Mouse (Mus musculus): Measurements from ENCODE around the gene Mapk13.

Mapk13 gene

GRCm38 (mm10) chr17:28775161-28775560, 6.1 kb downstream of the Mapk13 start:
- no peak for DNase-seq (ENCODE audit: low read depth, low spot score)

- peak; percentile 62 for DNase-seq (ENCODE audit: low read depth, low spot score)
These were observed 7.7 kb downstream of the Mapk13 start for GRCm38 (mm10) chr17:28776817-28777216.

- DNase-seq (ENCODE audit: low read depth, low spot score), result no peak
These were observed 8.3 kb downstream of the Mapk13 start for GRCm38 (mm10) chr17:28777231-28778005.

- no peak for DNase-seq (ENCODE audit: low read depth, low spot score)
These were observed 10.6 kb downstream of the Mapk13 start for GRCm38 (mm10) chr17:28779735-28780134.

GRCm38 (mm10) chr17:28780836-28781235, 11.7 kb downstream of the Mapk13 start:
- no peak for DNase-seq (ENCODE audit: low read depth, low spot score)

GRCm38 (mm10) chr17:28781290-28782045, 12.4 kb downstream of the Mapk13 start:
- DNase-seq (ENCODE audit: low read depth, low spot score), result peak; percentile 64

GRCm38 (mm10) chr17:28785036-28785435, 15.9 kb downstream of the Mapk13 start:
- DNase-seq (ENCODE audit: low read depth, low spot score), result peak; percentile 95

- DNase-seq (ENCODE audit: low read depth, low spot score), result peak; percentile 79
These were observed 18.4 kb downstream of the Mapk13 start for GRCm38 (mm10) chr17:28787507-28787906.

- no peak for DNase-seq (ENCODE audit: low read depth, low spot score)
These were observed 27.9 kb downstream of the Mapk13 start for GRCm38 (mm10) chr17:28797031-28797430.

- DNase-seq (ENCODE audit: low read depth, low spot score), result no peak
These were observed 30.4 kb downstream of the Mapk13 start for GRCm38 (mm10) chr17:28799291-28800160.

- no peak for DNase-seq (ENCODE audit: low read depth, low spot score)
These were observed 31.2 kb downstream of the Mapk13 start for GRCm38 (mm10) chr17:28800281-28800670.

- DNase-seq (ENCODE audit: low read depth, low spot score), result peak; percentile 77
These were observed 31.7 kb downstream of the Mapk13 start, which contains the start of gene Brpf3 for GRCm38 (mm10) chr17:28800671-28801412. Gene Brpf3, plus strand, starts transcription at chr17:28801090.

- DNase-seq (ENCODE audit: low read depth, low spot score), result peak; percentile 99
These were observed 32.4 kb downstream of the Mapk13 start for GRCm38 (mm10) chr17:28801474-28802005.

- peak; percentile 60 for DNase-seq (ENCODE audit: low read depth, low spot score)
These were observed 32.9 kb downstream of the Mapk13 start for GRCm38 (mm10) chr17:28802006-28802481.

- no peak for DNase-seq (ENCODE audit: low read depth, low spot score)
These were observed 34.2 kb downstream of the Mapk13 start for GRCm38 (mm10) chr17:28803316-28803715.

GRCm38 (mm10) chr17:28804973-28805372, 35.9 kb downstream of the Mapk13 start:
- DNase-seq (ENCODE audit: low read depth, low spot score), result no peak

- DNase-seq (ENCODE audit: low read depth, low spot score), result peak; percentile 73
These were observed 37.7 kb downstream of the Mapk13 start for GRCm38 (mm10) chr17:28806770-28807169.

GRCm38 (mm10) chr17:28808714-28809113, 39.6 kb downstream of the Mapk13 start:
- no peak for DNase-seq (ENCODE audit: low read depth, low spot score)

- peak; percentile 35 for DNase-seq (ENCODE audit: low read depth, low spot score)
These were observed 40.2 kb downstream of the Mapk13 start for GRCm38 (mm10) chr17:28809175-28809831.

- DNase-seq (ENCODE audit: low read depth, low spot score), result no peak
These were observed 43.2 kb downstream of the Mapk13 start for GRCm38 (mm10) chr17:28812345-28812744.
